Mouse (Mus musculus) heart, postnatal 4 days (tissue): ENCODE data around the gene Arap1. TPM values are rescaled to one million over a fixed set of nuclear protein-coding genes. Genes with fewer than 3 reads are reported as not detected.

ENCODE experiments used
- DNase-seq: peaks from one replicate; pipeline ENCODE4 v3.0.0; 2021
- total RNA-seq, 2 experiments: library from RNA; stranded (reverse); gene quantifications; 2 replicates each; pipeline ENCODE4 v1.2.3; 2021

The Arap1 gene
- total RNA-seq, 2 experiments from 2014 or later, result 44.5 to 44.8 TPM

DNA sequence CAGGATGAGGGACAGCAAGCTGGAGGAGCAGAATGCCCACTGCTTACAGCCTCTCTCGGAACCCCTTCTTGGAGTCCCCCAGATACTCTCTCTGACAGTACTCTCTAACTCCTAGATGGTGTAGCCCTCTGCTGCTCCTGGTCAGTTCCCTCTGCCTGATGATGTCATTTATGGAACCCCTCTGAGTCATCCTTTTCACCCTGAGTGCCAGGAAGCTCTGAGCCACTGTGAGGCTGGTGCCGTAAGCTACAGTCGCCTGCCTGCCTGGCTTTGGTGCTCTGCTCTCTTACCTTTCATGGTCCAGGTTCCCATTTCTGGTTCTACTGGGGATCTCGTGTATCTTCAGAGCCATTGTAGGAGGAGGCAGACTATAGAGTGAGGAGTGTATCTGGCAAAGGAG lies 49.3 kb downstream of the Arap1 start:
- no peak for DNase-seq

DNA sequence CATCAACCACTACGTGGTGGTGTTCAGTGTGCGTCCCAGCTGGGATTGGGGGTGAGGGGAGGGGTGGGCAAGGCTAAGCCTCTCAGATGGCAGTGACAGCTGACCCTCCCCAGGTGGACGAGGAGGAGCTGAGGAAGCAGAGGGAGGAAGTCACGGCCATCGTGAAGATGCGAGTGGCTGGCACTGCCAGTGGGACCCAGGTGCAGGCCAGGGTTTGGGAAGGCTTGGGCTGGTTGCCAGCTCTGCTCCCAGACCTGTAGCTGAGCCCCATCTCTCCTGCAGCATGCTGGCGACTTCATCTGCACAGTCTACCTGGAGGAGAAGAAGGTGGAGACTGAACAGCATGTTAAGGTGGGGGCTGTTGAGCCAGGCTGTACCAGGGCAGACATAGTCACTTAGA lies 53.6 kb downstream of the Arap1 start:
- no peak for DNase-seq

GRCm38 (mm10) chr7:101403831-101404230 lies 56.0 kb downstream of the Arap1 start:
- DNase-seq, result no peak

DNA sequence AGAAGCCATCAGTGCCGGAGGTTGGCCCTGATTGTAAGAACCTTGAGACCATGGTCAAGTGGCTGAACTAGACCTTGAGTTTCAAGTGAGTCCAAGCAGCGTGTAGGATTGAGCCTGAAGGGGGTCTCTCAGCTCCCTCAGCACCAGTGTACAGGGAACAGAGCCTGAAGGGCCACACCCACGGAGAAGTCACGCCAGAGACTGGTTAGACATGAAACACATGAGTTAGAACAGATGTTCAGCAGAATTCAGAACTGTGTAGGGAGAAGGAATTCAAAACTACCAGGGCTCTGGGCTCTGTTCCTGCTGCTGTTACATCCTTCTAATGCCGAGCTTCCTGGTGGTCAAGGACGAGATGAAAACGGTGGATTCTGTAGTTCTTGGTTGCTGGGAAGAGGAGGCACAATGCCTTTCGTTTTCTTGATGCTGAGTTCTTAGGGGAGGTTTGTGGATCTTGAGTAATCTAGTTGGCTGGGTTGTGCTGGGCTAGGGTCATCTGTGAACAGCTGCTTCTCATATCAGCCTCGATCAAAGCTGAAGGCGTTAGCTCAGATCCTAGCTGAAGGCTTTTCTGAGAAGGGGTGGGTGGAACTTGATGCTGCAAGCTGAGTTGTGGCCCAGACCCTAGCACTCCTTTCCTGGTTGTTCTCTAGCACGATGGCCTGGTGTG lies 62.5 kb downstream of the Arap1 start, which contains the start of gene Gm45837:
Gene Gm45837 (plus strand): TSS at position 620 of the 670 bp plus-strand sequence.
- DNase-seq, result no peak

DNA sequence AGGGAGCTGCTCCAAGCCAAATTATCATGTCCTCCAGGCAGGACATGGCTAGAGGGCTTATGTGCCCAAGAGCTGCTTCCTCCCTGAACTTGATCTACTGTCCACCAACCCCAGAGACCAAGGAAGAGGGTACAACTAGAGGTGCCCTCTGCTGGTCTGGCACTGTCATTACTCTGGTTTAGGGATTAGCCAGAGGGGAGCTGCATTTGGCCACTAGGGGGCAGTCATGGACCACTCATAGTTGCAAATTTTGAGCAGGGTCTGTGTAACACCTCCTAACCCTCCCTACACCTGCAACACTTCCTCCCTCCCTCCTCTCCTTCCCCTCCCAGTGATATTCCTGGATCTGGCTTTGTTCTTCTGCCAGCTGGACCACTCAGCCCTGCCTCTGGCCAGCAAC lies 64.9 kb downstream of the Arap1 start:
- DNase-seq, result peak; percentile 92

- DNase-seq, result no peak
Measured at GRCm38 (mm10) chr7:101414209-101414608, 66.3 kb downstream of the Arap1 start.

DNA sequence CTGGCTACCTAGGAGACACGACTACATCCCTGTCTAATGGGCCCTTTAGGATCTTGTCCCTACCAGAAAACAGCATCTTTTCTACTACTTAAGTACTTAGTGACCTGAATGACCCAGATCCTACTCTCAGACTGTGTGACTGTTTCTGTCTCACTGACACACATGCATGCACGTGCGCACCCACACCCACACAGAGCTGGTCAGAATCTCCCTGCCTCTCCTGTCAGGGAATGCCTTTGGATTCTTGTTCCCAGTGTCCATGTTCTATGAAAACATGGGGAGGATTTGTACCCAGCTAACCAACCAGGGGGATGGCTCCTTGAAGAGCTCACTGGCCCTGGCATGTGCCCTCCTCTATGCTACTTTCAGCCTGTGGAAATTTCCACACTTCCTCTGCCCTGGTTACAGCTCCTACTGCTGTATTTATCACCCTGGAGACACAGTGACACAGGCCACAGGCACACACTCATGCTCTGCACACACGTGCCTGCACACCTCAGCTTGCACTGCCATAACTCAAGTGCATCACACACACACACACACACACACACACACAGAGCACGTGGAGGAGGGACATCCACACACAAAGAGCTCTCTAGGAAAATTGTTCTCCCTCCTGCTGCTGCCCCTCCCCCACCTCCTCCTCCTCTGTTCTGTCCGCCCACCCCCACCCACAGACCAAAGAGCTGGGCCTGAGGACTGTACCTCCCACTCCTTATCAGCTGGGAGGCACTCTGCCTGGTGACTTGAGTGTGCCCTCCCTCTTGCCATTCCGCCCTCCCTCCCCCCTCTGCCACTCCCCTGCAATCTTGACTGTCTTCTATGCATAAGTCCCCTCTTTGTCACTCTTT lies 67.0 kb downstream of the Arap1 start:
- DNase-seq, result no peak

DNA sequence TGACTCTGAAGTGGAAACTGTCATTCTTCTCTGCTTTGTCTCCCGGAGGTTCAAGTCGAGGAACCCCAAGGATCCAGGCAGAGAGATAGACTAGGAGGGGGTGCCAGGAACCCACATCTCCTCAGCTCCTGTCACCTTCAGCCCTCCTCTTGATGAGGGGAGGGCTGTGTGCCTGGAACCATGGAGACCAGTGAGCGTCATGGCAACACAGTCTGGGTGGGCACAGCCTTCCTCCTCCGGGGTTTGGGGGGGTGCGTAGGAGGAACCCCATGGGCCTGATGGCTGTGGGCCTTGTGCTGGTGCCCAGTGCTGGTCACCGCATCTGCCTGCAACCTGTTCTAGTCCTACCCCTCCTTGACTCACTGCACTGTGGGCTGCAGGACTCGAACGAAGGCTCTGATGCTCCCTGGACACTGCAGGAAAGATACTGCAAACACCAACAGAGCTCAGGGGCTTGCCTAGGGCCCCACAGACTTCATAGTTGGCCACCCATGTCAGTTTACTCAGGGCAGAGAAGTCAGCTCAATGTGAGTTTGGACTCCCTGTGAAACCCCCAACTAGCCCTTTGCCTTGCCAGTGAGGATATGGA lies 67.7 kb downstream of the Arap1 start:
- no peak for DNase-seq

- no peak for DNase-seq
Measured at GRCm38 (mm10) chr7:101416391-101416790, 68.5 kb downstream of the Arap1 start.

- DNase-seq, result no peak
Measured at GRCm38 (mm10) chr7:101419013-101419770, 71.3 kb downstream of the Arap1 start.

- no peak for DNase-seq
Measured at GRCm38 (mm10) chr7:101421529-101421928, 73.7 kb downstream of the Arap1 start, which contains the start of gene Pde2a. Gene Pde2a (plus strand): TSS chr7:101421691.

DNA sequence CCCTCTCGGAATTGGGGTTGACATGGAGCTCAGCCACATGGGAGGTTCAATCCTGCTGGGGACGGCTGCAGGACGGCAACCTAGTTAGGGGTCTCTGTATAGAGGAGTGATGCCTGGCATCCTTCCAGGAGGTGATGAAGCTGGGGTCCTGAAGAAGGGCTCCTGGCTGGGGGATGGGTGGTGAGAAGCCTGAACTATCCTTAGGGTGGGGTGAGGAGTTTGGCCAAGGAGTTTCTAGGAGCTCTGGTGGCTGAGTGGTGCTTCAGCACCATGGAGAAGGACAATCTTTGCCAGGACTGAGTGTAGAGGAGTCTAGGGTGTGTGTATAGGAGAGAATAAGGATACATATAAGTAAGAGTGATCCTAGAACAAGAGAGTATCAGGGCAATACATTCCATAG lies 74.2 kb downstream of the Arap1 start:
- peak; percentile 57 for DNase-seq

GRCm38 (mm10) chr7:101422646-101423045 lies 74.8 kb downstream of the Arap1 start:
- no peak for DNase-seq

GRCm38 (mm10) chr7:101423970-101424369 lies 76.1 kb downstream of the Arap1 start:
- DNase-seq, result no peak

- DNase-seq, result no peak
Measured at GRCm38 (mm10) chr7:101426692-101427091, 78.8 kb downstream of the Arap1 start.

- peak; percentile 41 for DNase-seq
Measured at GRCm38 (mm10) chr7:101427736-101428135, 79.9 kb downstream of the Arap1 start.

DNA sequence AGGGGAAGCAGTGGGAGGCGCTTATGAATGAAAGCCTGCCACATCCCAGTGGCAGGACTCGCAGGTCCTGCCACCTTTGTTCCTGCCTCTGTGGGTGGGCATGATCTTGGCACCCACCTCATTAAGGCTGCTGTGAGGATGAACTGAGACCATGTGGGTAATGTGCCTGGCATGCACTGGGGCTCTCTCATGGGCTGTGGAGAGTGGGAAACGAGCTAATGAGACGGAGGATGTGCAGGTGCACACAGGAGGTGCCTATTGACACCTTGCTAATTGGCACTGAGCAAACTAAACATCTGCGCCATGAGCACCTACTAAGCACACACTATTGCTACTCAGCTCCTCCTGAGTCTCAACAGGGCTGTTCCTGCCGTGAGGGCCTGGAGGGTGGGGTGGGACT lies 87.2 kb downstream of the Arap1 start:
- no peak for DNase-seq

GRCm38 (mm10) chr7:101437876-101438275 lies 90.0 kb downstream of the Arap1 start:
- DNase-seq, result no peak

GRCm38 (mm10) chr7:101443093-101443492 lies 95.2 kb downstream of the Arap1 start:
- no peak for DNase-seq

DNA sequence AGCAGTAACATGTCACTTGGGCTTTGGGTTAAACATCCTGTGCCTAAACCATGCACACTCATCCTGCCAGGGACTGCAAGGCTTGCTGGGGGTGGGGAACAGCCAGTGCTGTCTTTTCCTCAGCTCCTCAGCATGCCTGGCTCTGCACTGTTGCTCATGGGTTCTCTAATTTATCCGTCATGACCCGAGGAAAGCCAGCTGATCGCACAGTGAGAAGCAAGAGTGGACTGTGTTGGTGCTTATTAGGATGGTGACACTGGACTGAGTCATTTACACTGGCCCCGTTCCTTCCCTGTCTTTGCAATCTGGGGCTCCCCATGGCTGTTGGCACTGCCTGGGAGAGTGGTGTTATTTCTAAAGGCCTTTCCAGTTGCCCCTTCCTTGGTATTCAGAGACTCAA lies 96.3 kb downstream of the Arap1 start:
- DNase-seq, result no peak

GRCm38 (mm10) chr7:101449855-101450254 lies 102.0 kb downstream of the Arap1 start:
- DNase-seq, result no peak
